Mouse (Mus musculus): ENCODE results near the gene Dzank1. TPM values are rescaled to one million over a fixed set of nuclear protein-coding genes. Genes with fewer than 3 reads are reported as not detected.

The Dzank1 gene
- polyA plus RNA-seq, 1 experiment, result 44.3 TPM

- Histone ChIP-seq H3K27ac (ENCODE audit: insufficient read depth, low read depth, low read length) (peak overlapping the region; percentile 81), H3K4me3 (ENCODE audit: insufficient read depth, low read depth, low read length) (peak overlapping the region; percentile 65), H3K4me1 (ENCODE audit: control insufficient read depth, insufficient read depth, low read length) (peaks cover 3% of the 10 kb centered on the region)
- TF ChIP-seq POLR2A (IDR thresholded peaks at IDR 0.05; ENCODE audit: insufficient read depth, low read depth, low read length), result peak; percentile 16; the same call in 1 of the 2 replicates
- no peak for TF ChIP-seq CTCF (IDR thresholded peaks at IDR 0.05; ENCODE audit: insufficient read depth, low read depth, low read length)
- WGBS, result 6% methylated on average over 25 of the region's 25 CpGs
These were observed 68.0 kb downstream of the Dzank1 start for GRCm38 (mm10) chr2:144458975-144459754.

- Histone ChIP-seq H3K4me3 (ENCODE audit: insufficient read depth, low read depth, low read length) (no peak overlapping the region), H3K4me1 (ENCODE audit: control insufficient read depth, insufficient read depth, low read length) (peaks cover 3% of the 10 kb centered on the region), H3K27ac (ENCODE audit: insufficient read depth, low read depth, low read length) (no peak overlapping the region)
- WGBS, result 77% methylated on average over 6 of the region's 6 CpGs
- TF ChIP-seq CTCF (IDR thresholded peaks at IDR 0.05; ENCODE audit: insufficient read depth, low read depth, low read length) (no peak), POLR2A (IDR thresholded peaks at IDR 0.05; ENCODE audit: insufficient read depth, low read depth, low read length) (no peak)
These were observed 68.9 kb downstream of the Dzank1 start for GRCm38 (mm10) chr2:144458355-144458754.

GRCm38 (mm10) chr2:144452364-144453008 lies 74.7 kb downstream of the Dzank1 start:
- Histone ChIP-seq H3K27ac (ENCODE audit: insufficient read depth, low read depth, low read length) (no peak overlapping the region), H3K4me1 (ENCODE audit: control insufficient read depth, insufficient read depth, low read length) (no peaks in the 10 kb centered on the region), H3K4me3 (ENCODE audit: insufficient read depth, low read depth, low read length) (no peak overlapping the region)
- TF ChIP-seq POLR2A (IDR thresholded peaks at IDR 0.05; ENCODE audit: insufficient read depth, low read depth, low read length), result no peak
- no peak for TF ChIP-seq CTCF (IDR thresholded peaks at IDR 0.05; ENCODE audit: insufficient read depth, low read depth, low read length)
- WGBS, result 12% methylated on average over 8 of the region's 8 CpGs

- no peak for TF ChIP-seq POLR2A (IDR thresholded peaks at IDR 0.05; ENCODE audit: insufficient read depth, low read depth, low read length)
- no peak for TF ChIP-seq CTCF (IDR thresholded peaks at IDR 0.05; ENCODE audit: insufficient read depth, low read depth, low read length)
- no peak overlapping the region for H3K4me3 ChIP-seq (ENCODE audit: insufficient read depth, low read depth, low read length)
- 0 out of 2 replicates have a peak, but pooled peaks cover 3% of the 10 kb centered on the region for H3K4me1 ChIP-seq (ENCODE audit: control insufficient read depth, insufficient read depth, low read length)
- H3K27ac ChIP-seq (ENCODE audit: insufficient read depth, low read depth, low read length), result no peak overlapping the region
- WGBS, result 79% methylated on average over 2 of the region's 2 CpGs
These were observed 76.8 kb downstream of the Dzank1 start for GRCm38 (mm10) chr2:144450378-144450777.

- no peak overlapping the region for H3K27ac ChIP-seq (ENCODE audit: insufficient read depth, low read depth, low read length)
- no peak overlapping the region for H3K4me3 ChIP-seq (ENCODE audit: insufficient read depth, low read depth, low read length)
- TF ChIP-seq POLR2A (IDR thresholded peaks at IDR 0.05; ENCODE audit: insufficient read depth, low read depth, low read length) (no peak), CTCF (IDR thresholded peaks at IDR 0.05; ENCODE audit: insufficient read depth, low read depth, low read length) (no peak)
- 73% methylated on average over 7 of the region's 7 CpGs for WGBS
- peaks cover 7% of the 10 kb centered on the region for H3K4me1 ChIP-seq (ENCODE audit: control insufficient read depth, insufficient read depth, low read length)
These were observed 80.7 kb downstream of the Dzank1 start for GRCm38 (mm10) chr2:144446360-144446999.

- 21% methylated on average over 11 of the region's 11 CpGs for WGBS
- peaks cover 12% of the 10 kb centered on the region for H3K4me1 ChIP-seq (ENCODE audit: control insufficient read depth, insufficient read depth, low read length)
- no peak for TF ChIP-seq POLR2A (IDR thresholded peaks at IDR 0.05; ENCODE audit: insufficient read depth, low read depth, low read length)
- no peak for TF ChIP-seq CTCF (IDR thresholded peaks at IDR 0.05; ENCODE audit: insufficient read depth, low read depth, low read length)
- H3K4me3 ChIP-seq (ENCODE audit: insufficient read depth, low read depth, low read length), result no peak overlapping the region
- peak overlapping the region; percentile 61 for H3K27ac ChIP-seq (ENCODE audit: insufficient read depth, low read depth, low read length)
These were observed 85.8 kb downstream of the Dzank1 start for GRCm38 (mm10) chr2:144441386-144441915.

- H3K4me1 ChIP-seq (ENCODE audit: control insufficient read depth, insufficient read depth, low read length), result peaks cover 10% of the 10 kb centered on the region
- TF ChIP-seq POLR2A (IDR thresholded peaks at IDR 0.05; ENCODE audit: insufficient read depth, low read depth, low read length), result no peak
- no peak for TF ChIP-seq CTCF (IDR thresholded peaks at IDR 0.05; ENCODE audit: insufficient read depth, low read depth, low read length)
- H3K4me3 ChIP-seq (ENCODE audit: insufficient read depth, low read depth, low read length), result no peak overlapping the region
- 74% methylated on average over 3 of the region's 3 CpGs for WGBS
- no peak overlapping the region for H3K27ac ChIP-seq (ENCODE audit: insufficient read depth, low read depth, low read length)
These were observed 88.0 kb downstream of the Dzank1 start for GRCm38 (mm10) chr2:144439191-144439700.

GRCm38 (mm10) chr2:144438424-144438823 lies 88.8 kb downstream of the Dzank1 start:
- no peak for TF ChIP-seq CTCF (IDR thresholded peaks at IDR 0.05; ENCODE audit: insufficient read depth, low read depth, low read length)
- no peak for TF ChIP-seq POLR2A (IDR thresholded peaks at IDR 0.05; ENCODE audit: insufficient read depth, low read depth, low read length)
- Histone ChIP-seq H3K4me1 (ENCODE audit: control insufficient read depth, insufficient read depth, low read length) (peaks cover 10% of the 10 kb centered on the region), H3K27ac (ENCODE audit: insufficient read depth, low read depth, low read length) (no peak overlapping the region), H3K4me3 (ENCODE audit: insufficient read depth, low read depth, low read length) (no peak overlapping the region)
- WGBS, result 53% methylated on average over 4 of the region's 4 CpGs

Data from olfactory bulb, adult 2 months (tissue).